Mouse (Mus musculus) gonadal fat pad, adult 2 months (tissue): ENCODE data around the gene Lyzl6. TPM values are rescaled to one million over a fixed set of nuclear protein-coding genes. Genes with fewer than 3 reads are reported as not detected.
"Not testable (repeated sequence)": the region's sequence is repeated elsewhere in the genome, so short reads cannot be mapped to it uniquely, and the experiment has no call there.

ENCODE experiments used
- DNase-seq: peaks from one replicate; pipeline ENCODE4 v3.0.0-alpha.2; 2012; ENCODE audit warnings: low read depth
- polyA plus RNA-seq: library from polyadenylated mRNA; depleted of rRNA; stranded (reverse); fragments of >200 nt; gene quantifications from 2 replicates; pipeline ENCODE4 v1.2.3, GENCODE M21; 2012; rRNA removed

The Lyzl6 gene
- 0.53 and 0.58 TPM in 2 replicates for polyA plus RNA-seq

GRCm38 (mm10) chr11:103638790-103639189 lies at the start of gene Lyzl6:
Gene Lyzl6, minus strand, starts transcription at chr11:103638890.
- DNase-seq: no peak

GRCm38 (mm10) chr11:103686706-103687105 lies 48.0 kb upstream of the Lyzl6 start:
- no peak for DNase-seq

GRCm38 (mm10) chr11:103685261-103685736 lies 46.6 kb upstream of the Lyzl6 start:
- DNase-seq: no peak

- DNase-seq: no peak
Measured at GRCm38 (mm10) chr11:103683667-103684334, 45.1 kb upstream of the Lyzl6 start.

GRCm38 (mm10) chr11:103677042-103677441 lies 38.4 kb upstream of the Lyzl6 start:
- not testable (repeated sequence) for DNase-seq

- no peak for DNase-seq
Measured at GRCm38 (mm10) chr11:103675556-103675955, 36.9 kb upstream of the Lyzl6 start.

GRCm38 (mm10) chr11:103666907-103667426 lies 28.3 kb upstream of the Lyzl6 start:
- DNase-seq: no peak

GRCm38 (mm10) chr11:103666181-103666906 lies 27.7 kb upstream of the Lyzl6 start:
- no peak for DNase-seq

- no peak for DNase-seq
Measured at GRCm38 (mm10) chr11:103665695-103666094, 27.0 kb upstream of the Lyzl6 start.

GRCm38 (mm10) chr11:103663119-103663518 lies 24.4 kb upstream of the Lyzl6 start:
- DNase-seq: no peak

GRCm38 (mm10) chr11:103662546-103662945 lies 23.9 kb upstream of the Lyzl6 start:
- DNase-seq: no peak

GRCm38 (mm10) chr11:103661863-103662262 lies 23.2 kb upstream of the Lyzl6 start:
- DNase-seq: no peak

GRCm38 (mm10) chr11:103658189-103658588 lies 19.5 kb upstream of the Lyzl6 start:
- DNase-seq: no peak

- DNase-seq: no peak
Measured at GRCm38 (mm10) chr11:103656520-103656919, 17.8 kb upstream of the Lyzl6 start.

GRCm38 (mm10) chr11:103653359-103653965 lies 14.8 kb upstream of the Lyzl6 start:
- no peak for DNase-seq

GRCm38 (mm10) chr11:103651426-103651825 lies 12.7 kb upstream of the Lyzl6 start:
- DNase-seq: no peak

GRCm38 (mm10) chr11:103649983-103650493 lies 11.3 kb upstream of the Lyzl6 start:
- no peak for DNase-seq

GRCm38 (mm10) chr11:103649301-103649982 lies 10.8 kb upstream of the Lyzl6 start, which contains the start of gene Rprml:
Gene Rprml, plus strand, starts transcription at chr11:103649570.
- no peak for DNase-seq

- no peak for DNase-seq
Measured at GRCm38 (mm10) chr11:103648656-103649055, 10.0 kb upstream of the Lyzl6 start.

GRCm38 (mm10) chr11:103647921-103648620 lies 9.4 kb upstream of the Lyzl6 start:
- no peak for DNase-seq

- DNase-seq: no peak
Measured at GRCm38 (mm10) chr11:103646301-103646700, 7.6 kb upstream of the Lyzl6 start.
